Mouse (Mus musculus): ENCODE measurements around the gene Ddah1. TPM values are rescaled to one million over a fixed set of nuclear protein-coding genes. Genes with fewer than 3 reads are reported as not detected.

The Ddah1 gene
- polyA plus RNA-seq, 1 experiment from 2014 or later, result 20.2 TPM

DNA sequence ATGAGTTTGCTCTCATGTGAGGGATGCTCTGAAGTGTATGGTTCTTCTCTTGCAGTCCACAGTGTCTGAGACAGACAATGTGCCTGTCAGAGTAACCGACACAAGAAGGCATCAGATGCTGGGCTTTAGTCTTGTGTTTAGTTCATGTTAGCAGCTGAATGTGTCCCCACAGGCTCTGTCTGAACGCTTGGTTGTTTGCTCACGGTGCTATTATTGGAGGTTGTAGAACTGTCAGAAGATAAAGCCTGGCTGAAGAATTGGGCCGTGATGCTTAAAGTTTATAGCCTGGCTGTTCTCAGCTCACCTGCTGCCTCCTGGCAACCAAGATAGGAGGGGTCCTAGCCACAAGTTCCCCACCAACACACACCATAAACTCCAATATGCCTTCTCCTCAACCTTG is 104.0 kb downstream of the Ddah1 start:
- no peak overlapping the region for H3K4me3 ChIP-seq (ENCODE audit: low read depth, low read length)
- no peaks in the 10 kb centered on the region for H3K27me3 ChIP-seq (ENCODE audit: control insufficient read depth, insufficient read depth, low read length)
- no peaks in the 10 kb centered on the region for H3K4me1 ChIP-seq (replicated peaks; ENCODE audit: control insufficient read depth, insufficient read depth)
- WGBS, result 57% methylated on average over 4 of the region's 4 CpGs
- DNase-seq (ENCODE audit: low spot score) (no peak), ATAC-seq (ENCODE audit: low FRiP score, low TSS enrichment) (no peak)
- TF ChIP-seq EP300 (optimal IDR thresholded peaks at IDR 0.05), result no peak
- no peak for TF ChIP-seq CTCF (IDR thresholded peaks at IDR 0.05; ENCODE audit: low read depth)
- no peak overlapping the region for H3K9ac ChIP-seq (ENCODE audit: low read length)
- H3K27ac ChIP-seq (replicated peaks), result no peak overlapping the region
- no peak overlapping the region for H3K4me2 ChIP-seq (replicated peaks; ENCODE audit: low read depth)
- no peaks in the 10 kb centered on the region for H3K9me3 ChIP-seq (ENCODE audit: control insufficient read depth, low read length)
- no peaks in the 10 kb centered on the region for H3K36me3 ChIP-seq (ENCODE audit: control insufficient read depth, insufficient read depth, low read length)

DNA sequence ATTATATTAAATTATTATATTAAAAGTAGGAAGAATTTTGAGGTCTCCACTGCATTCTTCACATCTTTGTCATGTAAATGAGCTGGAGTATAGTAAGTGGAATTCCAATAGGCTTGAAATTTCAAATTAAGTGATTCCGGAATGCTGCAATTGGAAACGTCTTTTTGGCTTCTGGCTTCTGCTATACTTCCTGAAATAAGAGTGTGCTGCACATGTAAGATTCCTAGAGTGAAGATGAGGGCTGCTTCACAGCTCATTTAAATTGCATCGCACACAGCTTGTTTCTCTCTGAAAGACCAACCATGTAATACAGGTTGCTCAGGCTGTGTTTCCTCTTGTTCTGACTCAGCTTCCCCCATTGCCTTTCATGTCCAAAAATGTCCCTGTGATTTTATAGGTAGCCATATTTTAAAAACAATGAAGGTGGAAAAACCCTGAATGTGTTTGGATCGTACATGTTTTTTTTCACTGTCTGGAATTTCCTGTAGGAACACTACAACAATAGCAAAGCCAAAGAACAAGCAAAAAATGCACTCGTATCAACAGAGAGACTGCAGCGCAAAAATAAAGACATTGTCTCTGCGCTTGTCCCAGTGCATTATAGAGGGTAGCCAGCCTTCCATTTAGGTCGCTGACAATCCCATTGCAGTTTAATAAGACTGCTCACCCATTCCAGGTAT is 105.7 kb downstream of the Ddah1 start:
- Histone ChIP-seq H3K4me3 (ENCODE audit: low read depth, low read length) (no peak overlapping the region), H3K36me3 (ENCODE audit: control insufficient read depth, insufficient read depth, low read length) (no peaks in the 10 kb centered on the region), H3K27me3 (ENCODE audit: control insufficient read depth, insufficient read depth, low read length) (no peaks in the 10 kb centered on the region), H3K9me3 (ENCODE audit: control insufficient read depth, low read length) (no peaks in the 10 kb centered on the region), H3K9ac (ENCODE audit: low read length) (no peak overlapping the region), H3K27ac (replicated peaks) (no peak overlapping the region), H3K4me1 (replicated peaks; ENCODE audit: control insufficient read depth, insufficient read depth) (no peaks in the 10 kb centered on the region), H3K4me2 (replicated peaks; ENCODE audit: low read depth) (no peak overlapping the region)
- TF ChIP-seq EP300 (optimal IDR thresholded peaks at IDR 0.05) (no peak), CTCF (IDR thresholded peaks at IDR 0.05; ENCODE audit: low read depth) (no peak)
- DNase-seq (ENCODE audit: low spot score), result no peak
- no peak for ATAC-seq (ENCODE audit: low FRiP score, low TSS enrichment)
- WGBS, result 69% methylated on average over 8 of the region's 8 CpGs

DNA sequence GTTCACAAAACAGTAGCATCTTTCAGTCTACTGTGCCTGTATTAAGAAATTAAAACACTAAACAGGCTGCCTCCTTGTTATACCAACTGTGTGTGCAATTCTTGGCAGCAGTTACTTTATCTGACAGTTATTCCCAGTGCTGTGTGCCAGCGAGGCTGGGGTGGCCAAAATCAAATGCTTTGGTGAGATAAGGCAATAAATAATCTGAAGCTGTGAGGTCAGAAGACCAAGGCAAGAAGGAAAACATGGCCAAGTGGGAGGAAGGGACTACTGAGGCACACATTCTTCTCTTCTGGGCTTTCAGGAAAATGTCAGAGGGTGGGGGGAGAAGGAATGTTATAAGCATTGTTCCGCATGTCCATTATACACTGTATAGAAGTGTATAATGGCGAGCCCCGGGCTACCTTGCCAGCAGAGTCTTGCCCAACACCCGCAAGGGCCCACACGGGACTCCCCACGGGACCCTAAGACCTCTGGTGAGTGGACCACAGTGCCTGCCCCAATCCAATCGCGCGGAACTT is 106.3 kb downstream of the Ddah1 start:
- no peaks in the 10 kb centered on the region for H3K4me1 ChIP-seq (replicated peaks; ENCODE audit: control insufficient read depth, insufficient read depth)
- H3K4me2 ChIP-seq (replicated peaks; ENCODE audit: low read depth), result no peak overlapping the region
- H3K36me3 ChIP-seq (ENCODE audit: control insufficient read depth, insufficient read depth, low read length), result no peaks in the 10 kb centered on the region
- ATAC-seq (ENCODE audit: low FRiP score, low TSS enrichment) (no peak), DNase-seq (ENCODE audit: low spot score) (no peak)
- no peak overlapping the region for H3K27ac ChIP-seq (replicated peaks)
- no peak overlapping the region for H3K4me3 ChIP-seq (ENCODE audit: low read depth, low read length)
- H3K27me3 ChIP-seq (ENCODE audit: control insufficient read depth, insufficient read depth, low read length), result no peaks in the 10 kb centered on the region
- no peak overlapping the region for H3K9ac ChIP-seq (ENCODE audit: low read length)
- H3K9me3 ChIP-seq (ENCODE audit: control insufficient read depth, low read length), result no peaks in the 10 kb centered on the region
- TF ChIP-seq CTCF (IDR thresholded peaks at IDR 0.05; ENCODE audit: low read depth), result no peak
- TF ChIP-seq EP300 (optimal IDR thresholded peaks at IDR 0.05), result no peak
- 71% methylated on average over 7 of the region's 10 CpGs for WGBS

DNA sequence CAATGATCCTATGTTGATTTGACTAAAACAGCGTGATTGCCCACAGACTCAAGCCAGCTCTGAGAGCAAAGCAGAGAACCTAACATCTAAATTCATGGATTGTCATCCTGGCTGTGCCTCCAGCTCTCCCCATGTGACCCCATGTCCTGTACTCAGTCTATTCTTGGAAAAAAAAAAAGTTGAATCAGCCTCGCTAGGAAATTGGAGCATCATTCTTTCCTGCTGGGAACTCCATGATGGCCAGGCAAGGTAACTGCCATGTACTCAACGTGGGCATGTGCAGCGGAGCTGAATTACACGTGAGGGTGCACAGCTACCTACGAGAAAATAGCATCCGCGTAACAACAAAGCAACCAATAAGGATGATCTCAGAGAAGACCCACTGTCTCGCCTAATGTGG is 114.2 kb downstream of the Ddah1 start:
- Histone ChIP-seq H3K4me1 (replicated peaks; ENCODE audit: control insufficient read depth, insufficient read depth) (no peaks in the 10 kb centered on the region), H3K4me2 (replicated peaks; ENCODE audit: low read depth) (no peak overlapping the region), H3K36me3 (ENCODE audit: control insufficient read depth, insufficient read depth, low read length) (no peaks in the 10 kb centered on the region), H3K27me3 (ENCODE audit: control insufficient read depth, insufficient read depth, low read length) (no peaks in the 10 kb centered on the region), H3K4me3 (ENCODE audit: low read depth, low read length) (no peak overlapping the region), H3K27ac (replicated peaks) (no peak overlapping the region), H3K9ac (ENCODE audit: low read length) (no peak overlapping the region), H3K9me3 (ENCODE audit: control insufficient read depth, low read length) (no peaks in the 10 kb centered on the region)
- no peak for DNase-seq (ENCODE audit: low spot score)
- 86% methylated on average over 9 of the region's 9 CpGs for WGBS
- no peak for TF ChIP-seq EP300 (optimal IDR thresholded peaks at IDR 0.05)
- no peak for TF ChIP-seq CTCF (IDR thresholded peaks at IDR 0.05; ENCODE audit: low read depth)
- no peak for ATAC-seq (ENCODE audit: low FRiP score, low TSS enrichment)

DNA sequence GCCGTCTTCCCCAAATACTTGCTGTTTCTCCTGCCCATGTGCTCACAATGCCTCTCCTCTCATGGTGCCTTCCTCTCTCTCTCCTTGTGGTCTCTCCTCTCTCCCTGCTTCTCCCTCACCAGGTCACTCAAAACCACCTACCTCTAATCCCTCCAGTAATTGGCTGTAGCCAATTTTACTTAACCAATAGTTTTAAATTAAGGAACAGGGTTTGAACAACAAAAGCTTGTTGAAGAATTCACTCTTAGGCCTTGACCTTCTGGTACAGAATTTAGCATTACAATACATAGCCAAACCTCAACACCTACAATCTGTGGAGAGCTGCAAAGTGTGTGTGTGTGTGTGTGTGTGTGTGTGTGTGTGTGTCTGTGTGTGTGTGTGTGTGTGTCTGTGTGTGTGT is 114.8 kb downstream of the Ddah1 start:
- Histone ChIP-seq H3K9me3 (ENCODE audit: control insufficient read depth, low read length) (no peaks in the 10 kb centered on the region), H3K27me3 (ENCODE audit: control insufficient read depth, insufficient read depth, low read length) (no peaks in the 10 kb centered on the region), H3K4me1 (replicated peaks; ENCODE audit: control insufficient read depth, insufficient read depth) (no peaks in the 10 kb centered on the region), H3K4me2 (replicated peaks; ENCODE audit: low read depth) (no peak overlapping the region), H3K36me3 (ENCODE audit: control insufficient read depth, insufficient read depth, low read length) (no peaks in the 10 kb centered on the region), H3K27ac (replicated peaks) (no peak overlapping the region), H3K4me3 (ENCODE audit: low read depth, low read length) (no peak overlapping the region), H3K9ac (ENCODE audit: low read length) (no peak overlapping the region)
- no peak for ATAC-seq (ENCODE audit: low FRiP score, low TSS enrichment)
- WGBS, result 90% methylated on average over 1 of the region's 1 CpGs
- no peak for DNase-seq (ENCODE audit: low spot score)
- no peak for TF ChIP-seq CTCF (IDR thresholded peaks at IDR 0.05; ENCODE audit: low read depth)
- TF ChIP-seq EP300 (optimal IDR thresholded peaks at IDR 0.05), result no peak

DNA sequence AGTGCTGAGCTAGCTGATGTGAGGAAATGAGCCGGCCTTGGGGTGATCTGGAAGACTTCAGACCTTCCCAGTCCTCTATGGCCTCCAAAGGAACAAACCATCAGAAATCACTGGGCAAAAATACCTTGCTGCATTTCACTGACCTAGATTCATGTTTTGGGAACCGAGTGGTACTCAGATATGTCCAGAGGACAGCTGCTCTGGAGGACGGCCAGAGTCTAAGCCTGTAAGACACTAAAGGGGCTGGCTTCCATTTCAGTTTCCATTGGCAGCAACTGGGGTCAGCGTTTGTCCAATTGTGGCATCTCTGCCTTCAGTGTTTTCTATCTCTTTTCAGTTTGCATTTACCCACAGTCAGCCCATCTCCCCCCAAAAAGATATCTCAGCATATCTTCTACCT is 115.7 kb downstream of the Ddah1 start:
- Histone ChIP-seq H3K4me3 (ENCODE audit: low read depth, low read length) (no peak overlapping the region), H3K27me3 (ENCODE audit: control insufficient read depth, insufficient read depth, low read length) (no peaks in the 10 kb centered on the region), H3K4me2 (replicated peaks; ENCODE audit: low read depth) (no peak overlapping the region), H3K27ac (replicated peaks) (no peak overlapping the region), H3K4me1 (replicated peaks; ENCODE audit: control insufficient read depth, insufficient read depth) (no peaks in the 10 kb centered on the region), H3K9me3 (ENCODE audit: control insufficient read depth, low read length) (no peaks in the 10 kb centered on the region), H3K36me3 (ENCODE audit: control insufficient read depth, insufficient read depth, low read length) (no peaks in the 10 kb centered on the region), H3K9ac (ENCODE audit: low read length) (no peak overlapping the region)
- TF ChIP-seq CTCF (IDR thresholded peaks at IDR 0.05; ENCODE audit: low read depth), result no peak
- TF ChIP-seq EP300 (optimal IDR thresholded peaks at IDR 0.05), result no peak
- DNase-seq (ENCODE audit: low spot score) (no peak), ATAC-seq (ENCODE audit: low FRiP score, low TSS enrichment) (no peak)
- 59% methylated on average over 4 of the region's 4 CpGs for WGBS
